Mouse (Mus musculus): ENCODE measurements around the gene Prdx5.

- no peak for TF ChIP-seq CTCF (conservative IDR thresholded peaks at IDR 0.05; ENCODE audit: insufficient read depth, insufficient read length, low read depth, low read length)
- no peak for TF ChIP-seq POLR2A (IDR thresholded peaks at IDR 0.05; ENCODE audit: low read depth, low read length)
Observed at GRCm38 (mm10) chr19:6912205-6912970, 2.5 kb upstream of the Prdx5 start.
